Mouse (Mus musculus) embryonic fibroblast, embryonic 13.5 days (primary cell): Measurements from ENCODE around the gene Fhl2. TPM values are rescaled to one million over a fixed set of nuclear protein-coding genes. Genes with fewer than 3 reads are reported as not detected.
"Not testable (repeated sequence)": the region's sequence is repeated elsewhere in the genome, so short reads cannot be mapped to it uniquely, and the experiment has no call there.

Source experiments
- H3K27ac ChIP-seq: 2 replicates; pipeline ENCODE4 v1.5.1; 2012; ENCODE audit warnings: low read length, control low read depth, inconsistent platforms; ENCODE audit not compliant: insufficient read depth
- H3K4me1 ChIP-seq: 2 replicates; pipeline ENCODE4 v1.6.1; 2011; ENCODE audit warnings: low read length; ENCODE audit not compliant: control insufficient read depth, insufficient read depth
- H3K4me3 ChIP-seq: 2 replicates; pipeline ENCODE4 v1.5.1; 2011; ENCODE audit warnings: mild to moderate bottlenecking, control low read depth, low read length; ENCODE audit not compliant: insufficient read depth
- CTCF ChIP-seq: IDR thresholded peaks from 2 replicates; pipeline ENCODE4 v1.5.1; 2011; ENCODE audit warnings: mild to moderate bottlenecking, control low read depth, low read length, moderate library complexity, borderline replicate concordance; ENCODE audit not compliant: insufficient read depth
- POLR2A ChIP-seq: IDR thresholded peaks from 2 replicates; pipeline ENCODE4 v1.6.1; 2011; ENCODE audit warnings: low read depth, mild to moderate bottlenecking, control low read depth, low read length, moderate library complexity
- polyA plus RNA-seq: library from polyadenylated mRNA; stranded (reverse); fragments of >200 nt; gene quantifications from 2 replicates; pipeline ENCODE4 v1.2.4, GENCODE M21; 2011; ENCODE audit warnings: low read depth; ENCODE audit not compliant: missing spikeins, insufficient read length

Gene Fhl2
- polyA plus RNA-seq, 1 experiment: 92.1 TPM

DNA sequence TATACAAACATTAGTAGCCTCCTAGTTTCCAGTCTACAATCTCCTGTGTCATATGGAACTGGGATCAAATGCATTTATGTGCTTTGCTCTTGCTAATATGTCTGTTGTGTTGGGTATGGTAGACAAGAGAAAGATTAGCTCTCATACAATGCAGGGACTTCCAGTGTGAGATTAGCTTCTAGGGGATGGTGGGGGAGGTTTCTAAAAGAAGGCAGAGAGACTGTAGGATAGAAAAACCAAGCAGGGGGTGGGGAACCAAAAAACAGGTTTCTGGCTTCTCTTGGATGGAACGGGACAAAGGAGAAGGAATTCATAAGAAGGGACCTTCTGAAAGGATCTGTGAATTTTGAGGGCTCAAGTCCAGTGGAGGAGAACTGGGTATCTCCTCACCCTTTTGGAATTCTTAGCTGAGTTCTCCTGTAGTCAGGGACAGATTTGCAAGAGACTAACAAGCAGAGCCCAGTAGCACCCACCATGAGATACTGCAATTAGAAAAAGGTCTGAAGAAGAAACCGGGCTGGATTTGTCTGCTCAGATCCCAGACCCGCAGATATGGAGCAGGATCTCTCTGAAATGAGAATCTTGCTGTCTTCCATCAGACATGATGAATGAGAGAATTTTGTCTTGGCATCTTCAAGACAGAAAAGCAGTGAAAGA is 2.6 kb upstream of the Fhl2 start:
- H3K27ac ChIP-seq: no peak overlapping the region
- no peaks in the 10 kb centered on the region; the same call in 1 of the 2 replicates for H3K4me1 ChIP-seq
- TF ChIP-seq POLR2A (no peak), CTCF (no peak)

GRCm38 (mm10) chr1:43196059-43196458 is 725 bp downstream of the Fhl2 start:
- H3K4me3 ChIP-seq: no peak overlapping the region
- no peak overlapping the region for H3K27ac ChIP-seq
- TF ChIP-seq CTCF (no peak), POLR2A (no peak)
- no peaks in the 10 kb centered on the region for H3K4me1 ChIP-seq

More for the DNA sequence above, 2.6 kb upstream of the Fhl2 start:
- no peak overlapping the region for H3K4me3 ChIP-seq

DNA sequence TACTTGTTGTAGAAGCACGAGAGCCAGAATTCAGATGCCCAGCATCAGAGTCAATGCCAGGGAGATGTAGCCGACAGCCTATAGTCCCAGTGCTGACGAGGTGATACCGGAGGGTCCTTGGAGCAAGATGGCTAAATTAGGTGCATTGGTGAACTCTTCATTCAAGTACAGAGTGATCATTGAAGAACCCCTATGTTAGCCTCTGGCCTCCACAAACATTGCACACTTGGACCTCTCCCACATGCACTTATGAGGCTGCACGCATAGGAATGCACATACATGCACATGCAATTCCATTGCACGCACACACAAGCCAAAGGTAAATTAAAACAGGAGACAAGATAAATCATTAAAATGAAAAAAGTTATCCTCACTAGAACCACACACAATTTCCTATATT is 3.4 kb downstream of the Fhl2 start:
- no peak for TF ChIP-seq CTCF
- no peaks in the 10 kb centered on the region for H3K4me1 ChIP-seq
- H3K4me3 ChIP-seq: no peak overlapping the region
- H3K27ac ChIP-seq: no peak overlapping the region

DNA sequence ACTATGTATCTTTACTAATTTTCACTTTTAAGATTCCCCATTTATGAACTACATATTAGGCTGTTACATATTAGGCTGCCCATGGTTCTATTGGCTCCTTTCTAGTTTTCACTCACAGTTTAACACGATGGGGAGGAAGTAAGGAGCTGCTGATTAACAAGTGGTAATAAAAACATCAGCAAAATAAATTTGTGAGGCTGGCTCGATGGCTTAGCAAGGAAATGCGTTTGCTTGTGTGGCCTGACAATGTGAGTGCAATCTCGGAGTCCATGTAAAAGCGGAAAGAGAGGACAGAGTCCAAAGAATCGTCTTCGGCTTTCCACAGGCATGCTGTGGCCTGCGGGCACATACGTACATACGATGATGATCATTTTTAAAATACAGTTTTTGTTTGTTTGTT is 4.3 kb downstream of the Fhl2 start:
- Histone ChIP-seq H3K4me3 (no peak overlapping the region), H3K4me1 (no peaks in the 10 kb centered on the region)

GRCm38 (mm10) chr1:43191078-43191477 is 5.7 kb downstream of the Fhl2 start:
- Histone ChIP-seq H3K27ac (no peak overlapping the region), H3K4me3 (no peak overlapping the region), H3K4me1 (no peaks in the 10 kb centered on the region)
- TF ChIP-seq POLR2A: no peak
- no peak for TF ChIP-seq CTCF

More for the DNA sequence above, 4.3 kb downstream of the Fhl2 start:
- no peak for TF ChIP-seq POLR2A
- no peak for TF ChIP-seq CTCF
- no peak overlapping the region for H3K27ac ChIP-seq

GRCm38 (mm10) chr1:43188893-43189292 is 7.9 kb downstream of the Fhl2 start:
- H3K4me3 ChIP-seq, H3K27ac ChIP-seq, H3K4me1 ChIP-seq: not testable (repeated sequence)

GRCm38 (mm10) chr1:43186334-43186733 is 10.4 kb downstream of the Fhl2 start:
- TF ChIP-seq CTCF: no peak
- TF ChIP-seq POLR2A: no peak
- no peak overlapping the region for H3K4me3 ChIP-seq

DNA sequence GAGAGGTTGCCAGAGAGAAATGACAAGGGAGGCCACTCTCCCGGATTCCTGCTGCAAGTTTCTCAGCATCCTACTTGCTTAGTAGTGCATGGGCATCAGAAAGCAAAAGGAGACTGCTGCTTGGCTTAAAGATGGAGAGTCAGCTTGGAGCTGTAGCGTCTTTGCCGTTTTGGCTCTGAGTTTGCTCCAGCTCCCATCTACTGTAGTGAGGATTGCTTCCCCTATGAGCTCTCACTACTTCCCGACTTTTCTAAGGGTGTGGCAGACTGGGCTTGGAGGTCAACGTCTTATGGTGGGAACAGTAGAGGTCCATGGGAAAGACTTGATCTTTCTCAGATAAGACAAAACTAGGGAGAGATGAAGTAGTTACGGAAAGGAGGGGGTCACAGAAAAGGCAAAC is 15.9 kb downstream of the Fhl2 start:
- TF ChIP-seq CTCF: no peak
- no peak for TF ChIP-seq POLR2A
- H3K27ac ChIP-seq: no peak overlapping the region
- H3K4me1 ChIP-seq: peaks cover 8% of the 10 kb centered on the region; the same call in 1 of the 2 replicates
- H3K4me3 ChIP-seq: no peak overlapping the region

More at GRCm38 (mm10) chr1:43186334-43186733, 10.4 kb downstream of the Fhl2 start:
- Histone ChIP-seq H3K27ac (no peak overlapping the region), H3K4me1 (no peaks in the 10 kb centered on the region)

DNA sequence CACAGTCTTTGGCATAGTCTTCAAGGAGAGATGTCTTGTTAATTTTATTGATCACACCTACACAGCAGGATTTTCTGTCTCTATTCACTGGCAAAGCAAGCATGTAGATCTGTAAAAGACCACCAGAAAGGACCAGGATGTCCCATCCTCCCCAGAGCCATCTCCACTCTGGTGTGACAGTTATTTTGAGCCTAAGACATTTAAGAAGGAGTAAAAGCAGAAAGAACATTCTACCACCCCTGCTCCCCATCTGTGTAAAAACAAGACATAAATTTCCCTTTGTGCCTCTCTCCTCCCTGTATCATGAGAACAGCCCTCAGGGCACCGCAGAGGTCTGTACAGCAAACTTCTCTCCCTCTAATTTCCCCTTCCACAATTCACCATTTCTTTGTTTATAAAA is 18.0 kb downstream of the Fhl2 start:
- TF ChIP-seq POLR2A (no peak), CTCF (no peak)
- H3K27ac ChIP-seq: no peak overlapping the region; the same call in 1 of the 2 replicates
- H3K4me1 ChIP-seq: peaks cover 14% of the 10 kb centered on the region
- no peak overlapping the region for H3K4me3 ChIP-seq

DNA sequence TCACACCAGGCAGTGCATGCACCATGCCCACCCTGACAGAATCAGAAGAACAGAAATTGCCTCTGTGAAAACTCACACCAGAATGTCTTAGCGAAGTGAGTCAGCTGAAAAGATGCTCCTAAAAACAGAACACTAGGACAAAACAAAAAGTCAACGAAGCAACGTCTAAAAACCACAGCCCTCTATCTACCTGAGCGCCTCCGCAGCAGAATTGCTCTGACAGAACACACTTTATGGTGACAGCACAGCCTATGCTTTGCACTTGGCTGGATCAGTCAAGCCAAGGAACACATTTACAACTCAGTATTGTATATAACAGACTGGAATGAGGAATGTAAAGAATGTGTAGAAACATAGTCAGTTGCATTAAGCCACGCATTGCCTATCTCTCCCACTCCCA is 18.4 kb downstream of the Fhl2 start:
- TF ChIP-seq POLR2A: no peak
- Histone ChIP-seq H3K4me1 (peaks cover 16% of the 10 kb centered on the region), H3K27ac (no peak overlapping the region), H3K4me3 (no peak overlapping the region)
